Mouse (Mus musculus): Measurements from ENCODE around the gene Tmem184b. TPM values are rescaled to one million over a fixed set of nuclear protein-coding genes. Genes with fewer than 3 reads are reported as not detected.

Gene Tmem184b
- total and polyA plus RNA-seq, 3 experiments = 7.1 to 42.7 (median 21.1) TPM

- no peak for TF ChIP-seq NELFE (IDR thresholded peaks at IDR 0.05; ENCODE audit: low read depth, low read length)
- no peak for TF ChIP-seq ZNF384 (IDR thresholded peaks at IDR 0.05; ENCODE audit: low read depth, low read length)
- no peak for TF ChIP-seq TBP (conservative IDR thresholded peaks at IDR 0.05; ENCODE audit: low read depth, low read length)
- TF ChIP-seq RAD21 (IDR thresholded peaks at IDR 0.05; ENCODE audit: low read depth, low read length) = no peak
- no peak for TF ChIP-seq MAX (IDR thresholded peaks at IDR 0.05; ENCODE audit: low read length)
- no peak for TF ChIP-seq EP300 (IDR thresholded peaks at IDR 0.05; ENCODE audit: low read length)
- TF ChIP-seq USF2 (conservative IDR thresholded peaks at IDR 0.05; ENCODE audit: low read depth, low read length) = no peak
- TF ChIP-seq KAT2A (IDR thresholded peaks at IDR 0.05; ENCODE audit: insufficient replicate concordance, low read length) = no peak
- TF ChIP-seq NRF1 (IDR thresholded peaks at IDR 0.05; ENCODE audit: low read depth, low read length) = no peak
- TF ChIP-seq MEF2A (IDR thresholded peaks at IDR 0.05; ENCODE audit: borderline replicate concordance, low read depth, low read length) = no peak
- no peak for TF ChIP-seq POLR2A (IDR thresholded peaks at IDR 0.05; ENCODE audit: low read depth, low read length)
- no peak for TF ChIP-seq GABPA (IDR thresholded peaks at IDR 0.05; ENCODE audit: insufficient replicate concordance, low read depth, low read length)
- TF ChIP-seq ETS1 (conservative IDR thresholded peaks at IDR 0.05; ENCODE audit: low read depth, low read length) = no peak
- TF ChIP-seq SIN3A (IDR thresholded peaks at IDR 0.05; ENCODE audit: low read length) = no peak
- Histone ChIP-seq H3K36me3 (replicated peaks in 1 of 2; ENCODE audit: control insufficient read depth in 1 of 2, insufficient read depth in 1 of 2, low read length in 1 of 2) (peaks cover 0 to 54% of the 10 kb centered on the region in 2 experiments), H3K27ac (ENCODE audit: insufficient read depth, low read depth) (peak overlapping the region; percentile 58), H3K4me2 (ENCODE audit: insufficient read depth, low read depth, poor library complexity, severe bottlenecking) (no peak overlapping the region), H3K27me3 (replicated peaks) (no peaks in the 10 kb centered on the region), H3K9ac (ENCODE audit: insufficient read depth, low read depth) (peak overlapping the region; percentile 22; the same call in 1 of the 2 replicates), H3K79me2 (replicated peaks; ENCODE audit: control insufficient read depth, extremely low read depth, insufficient read depth, poor library complexity, severe bottlenecking) (peaks cover 25% of the 10 kb centered on the region), H3K9me3 (replicated peaks; ENCODE audit: low read length) (peaks cover 21% of the 10 kb centered on the region), H3K4me1 (ENCODE audit: control insufficient read depth in 1 of 2, insufficient read depth in 2 of 2) (peaks cover 37 to 73% of the 10 kb centered on the region in 2 experiments), H3K4me3 (replicated peaks in 1 of 3; ENCODE audit: low read depth in 2 of 3, low read length in 2 of 3, poor library complexity in 1 of 3) (no peak overlapping the region)
- DNase-seq (ENCODE audit: extremely low read depth) = no peak
- dilution Hi-C loops (cut with MboI; ENCODE audit: extremely low pct_ligation_motif_present, extremely low pct_unique_long_range_greater_than_20kb, low sequenced_read_pairs) = no loop called here
- in situ Hi-C loops (cut with MboI; ENCODE audit: low pct_ligation_motif_present, low pct_unique_long_range_greater_than_20kb, low sequenced_read_pairs) = no loop called here
Observed at GRCm38 (mm10) chr15:79353690-79354305, 49.6 kb downstream of the Tmem184b start.

- no peak for DNase-seq (ENCODE audit: extremely low read depth)
- Histone ChIP-seq H3K9ac (ENCODE audit: insufficient read depth, low read depth) (no peak overlapping the region), H3K36me3 (replicated peaks in 1 of 2; ENCODE audit: control insufficient read depth in 1 of 2, insufficient read depth in 1 of 2, low read length in 1 of 2) (peaks cover 0 to 46% of the 10 kb centered on the region in 2 experiments), H3K4me1 (ENCODE audit: control insufficient read depth in 1 of 2, insufficient read depth in 2 of 2) (peaks cover 38 to 69% of the 10 kb centered on the region in 2 experiments), H3K27ac (ENCODE audit: insufficient read depth, low read depth) (no peak overlapping the region), H3K4me2 (ENCODE audit: insufficient read depth, low read depth, poor library complexity, severe bottlenecking) (no peak overlapping the region), H3K4me3 (replicated peaks in 1 of 3; ENCODE audit: low read depth in 2 of 3, low read length in 2 of 3, poor library complexity in 1 of 3) (no peak overlapping the region), H3K27me3 (replicated peaks) (no peaks in the 10 kb centered on the region), H3K79me2 (replicated peaks; ENCODE audit: control insufficient read depth, extremely low read depth, insufficient read depth, poor library complexity, severe bottlenecking) (peaks cover 25% of the 10 kb centered on the region), H3K9me3 (replicated peaks; ENCODE audit: low read length) (peaks cover 21% of the 10 kb centered on the region)
- TF ChIP-seq MAX (IDR thresholded peaks at IDR 0.05; ENCODE audit: low read length) (no peak), RAD21 (IDR thresholded peaks at IDR 0.05; ENCODE audit: low read depth, low read length) (no peak), MYC (IDR thresholded peaks at IDR 0.05; ENCODE audit: low read depth, low read length) (no peak), POLR2AphosphoS2 (IDR thresholded peaks at IDR 0.05; ENCODE audit: low read depth, low read length) (no peak), CTCF (conservative IDR thresholded peaks at IDR 0.05 in 1 of 2, IDR thresholded peaks at IDR 0.05 in 1 of 2; ENCODE audit: low read depth in 2 of 2, low read length in 2 of 2) (no peak), PAX5 (IDR thresholded peaks at IDR 0.05; ENCODE audit: low read length) (no peak), ZKSCAN1 (IDR thresholded peaks at IDR 0.05; ENCODE audit: borderline replicate concordance, low read depth, low read length) (no peak), NRF1 (IDR thresholded peaks at IDR 0.05; ENCODE audit: low read depth, low read length) (no peak), USF1 (IDR thresholded peaks at IDR 0.05; ENCODE audit: low read depth, low read length) (no peak), HCFC1 (IDR thresholded peaks at IDR 0.05; ENCODE audit: low read depth, low read length) (no peak), RCOR1 (conservative IDR thresholded peaks at IDR 0.05; ENCODE audit: low read depth, low read length) (no peak), GABPA (IDR thresholded peaks at IDR 0.05; ENCODE audit: insufficient replicate concordance, low read depth, low read length) (no peak), JUN (IDR thresholded peaks at IDR 0.05; ENCODE audit: insufficient read depth, low read depth, low read length) (no peak), UBTF (IDR thresholded peaks at IDR 0.05; ENCODE audit: low read depth, low read length) (no peak), ETS1 (conservative IDR thresholded peaks at IDR 0.05; ENCODE audit: low read depth, low read length) (no peak), ELF1 (IDR thresholded peaks at IDR 0.05; ENCODE audit: low read depth, low read length) (no peak), JUND (conservative IDR thresholded peaks at IDR 0.05; ENCODE audit: low read depth, low read length) (no peak)
- in situ Hi-C loops (cut with MboI; ENCODE audit: low pct_ligation_motif_present, low pct_unique_long_range_greater_than_20kb, low sequenced_read_pairs) (no loop called here), dilution Hi-C loops (cut with MboI; ENCODE audit: extremely low pct_ligation_motif_present, extremely low pct_unique_long_range_greater_than_20kb, low sequenced_read_pairs) (no loop called here)
Observed at GRCm38 (mm10) chr15:79352479-79352878, 50.9 kb downstream of the Tmem184b start.
